Mouse (Mus musculus) megakaryocyte, embryonic 14.5 days (primary cell): ENCODE data around the gene Traf4.

Experiments
- FLI1 ChIP-seq: IDR thresholded peaks from 2 replicates; pipeline ENCODE4 v1.6.1; 2012; ENCODE audit warnings: low read length, inconsistent platforms, mixed read lengths
- GATA1 ChIP-seq: IDR thresholded peaks from 3 replicates; pipeline ENCODE4 v1.6.1; 2012; ENCODE audit warnings: mixed read lengths, low read length, inconsistent platforms, borderline replicate concordance

DNA sequence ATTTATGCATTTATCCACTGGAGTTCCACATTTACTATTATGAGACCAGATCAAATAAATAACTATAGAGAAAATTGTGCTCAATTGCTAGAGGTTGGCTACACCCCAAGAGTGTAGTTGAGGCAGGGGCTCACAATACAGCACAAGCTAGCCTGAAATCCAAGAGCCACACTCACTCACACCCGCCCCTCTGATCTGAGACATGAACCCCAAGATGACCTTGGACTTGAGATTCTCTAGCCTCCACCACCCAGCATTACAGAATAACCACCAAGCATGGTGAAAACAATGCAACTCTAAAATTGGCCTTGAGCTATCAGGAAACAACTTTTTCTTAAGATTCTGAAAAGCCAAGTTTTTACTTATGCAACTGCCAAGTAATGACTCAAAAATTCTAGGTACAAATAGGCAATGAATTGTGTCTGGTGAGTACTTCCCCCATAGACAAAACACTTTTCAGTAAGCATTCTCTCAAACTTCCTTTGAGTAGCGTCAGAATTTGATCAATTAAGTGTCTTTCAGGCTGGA is 16.5 kb upstream of the Traf4 start:
- no peak for TF ChIP-seq GATA1
- no peak for TF ChIP-seq FLI1
